Mouse (Mus musculus) liver, adult 2 months (tissue): ENCODE data around the gene Disc1.

Experiments used
- CTCF ChIP-seq: fragments of 200-500 bp; IDR thresholded peaks from 2 replicates; pipeline ENCODE4 v1.5.1; 2011; ENCODE audit warnings: low read depth, low read length, control low read depth
- POLR2A ChIP-seq: fragments of 200-500 bp; IDR thresholded peaks from 2 replicates; pipeline ENCODE4 v1.6.1; 2011; ENCODE audit warnings: low read length, control low read depth; ENCODE audit not compliant: insufficient read depth; ENCODE audit errors: extremely low read depth

DNA sequence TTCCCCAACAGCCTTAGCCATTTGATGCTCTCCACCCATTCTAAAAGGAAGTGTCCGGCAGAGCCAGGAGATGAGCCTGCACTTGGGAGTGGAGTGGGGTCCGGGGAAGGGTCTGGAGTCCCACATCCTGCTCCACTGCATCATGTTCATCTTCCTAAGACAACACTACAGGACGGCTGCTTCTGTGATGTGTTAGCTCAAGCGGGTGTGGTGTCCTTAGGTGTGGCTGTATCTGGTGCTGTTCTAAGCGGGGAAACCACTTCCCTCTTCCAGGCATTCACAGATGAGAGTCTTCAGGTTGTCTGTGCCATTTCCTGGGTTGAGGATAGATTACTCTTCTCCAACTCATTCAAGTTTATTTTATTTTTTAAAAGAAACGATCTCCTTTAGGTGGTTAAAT is 4.2 kb upstream of the Disc1 start:
- TF ChIP-seq CTCF (no peak), POLR2A (no peak)
